Mouse (Mus musculus): ENCODE data around the gene A3galt2.

Gene A3galt2

GRCm38 (mm10) chr4:128793710-128794109 is 38.5 kb downstream of the A3galt2 start:
- DNase-seq (ENCODE audit: low read depth, low spot score): no peak

GRCm38 (mm10) chr4:128794198-128794597 is 39.0 kb downstream of the A3galt2 start:
- no peak for DNase-seq (ENCODE audit: low read depth, low spot score)

GRCm38 (mm10) chr4:128795596-128795995 is 40.4 kb downstream of the A3galt2 start:
- DNase-seq (ENCODE audit: low read depth, low spot score): peak; percentile 49

DNA sequence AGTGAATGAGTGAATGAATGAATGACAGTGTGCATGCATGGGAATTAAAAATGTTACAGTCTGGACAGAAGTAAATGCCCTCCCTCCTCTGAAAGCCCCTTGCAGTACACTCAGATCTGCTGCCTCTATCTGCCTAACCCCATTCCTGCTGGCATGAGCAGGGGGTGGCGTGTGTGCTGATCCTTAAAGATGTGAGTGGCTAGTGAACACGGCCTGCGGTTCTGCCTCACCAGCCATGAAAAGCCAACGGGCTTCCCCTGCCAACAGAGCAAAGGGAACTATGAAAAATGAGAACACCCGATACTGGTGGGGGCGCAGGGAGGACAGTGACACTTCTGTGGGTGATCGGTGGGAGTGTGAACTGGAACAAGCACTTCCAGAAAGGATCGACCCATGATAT is 41.6 kb downstream of the A3galt2 start:
- DNase-seq (ENCODE audit: low read depth, low spot score): no peak

DNA sequence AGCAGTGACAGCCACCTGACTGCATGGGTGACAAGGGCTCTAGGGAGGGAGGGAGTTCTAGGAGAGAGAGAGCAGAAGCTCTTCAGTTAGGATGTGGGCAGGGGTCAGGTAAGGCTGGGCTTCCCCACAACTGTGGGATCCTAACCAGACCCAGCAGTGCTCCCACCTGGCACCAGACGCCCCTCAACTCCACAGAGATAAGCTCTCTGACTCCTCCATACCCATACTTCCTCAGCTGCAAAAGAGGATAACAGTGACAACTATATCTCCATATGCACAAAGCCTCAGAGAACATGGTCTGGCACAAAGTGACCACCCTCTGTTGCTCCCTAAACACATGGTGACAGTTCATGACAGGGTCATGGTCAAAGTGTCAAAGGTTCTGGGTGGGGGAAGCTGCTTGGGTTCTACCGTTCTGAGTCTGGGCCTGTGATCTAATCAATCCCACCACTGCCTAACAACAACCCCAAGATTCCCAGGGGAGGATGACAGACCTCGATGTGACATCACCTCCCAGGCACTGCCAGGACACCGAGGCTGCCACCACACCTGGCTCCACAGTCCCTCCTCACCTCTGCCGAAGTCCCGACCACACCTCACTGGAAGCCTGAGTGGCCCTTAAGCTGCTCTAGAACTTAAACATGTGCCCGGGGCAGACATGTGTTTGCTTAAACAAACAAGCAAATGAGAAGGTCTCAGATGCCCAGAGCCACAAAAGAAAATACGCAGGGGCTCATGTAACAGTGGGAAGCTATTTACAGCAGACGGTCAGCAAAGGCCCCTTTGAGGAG is 46.7 kb downstream of the A3galt2 start:
- DNase-seq (ENCODE audit: low read depth, low spot score): no peak

GRCm38 (mm10) chr4:128803569-128803968 is 48.4 kb downstream of the A3galt2 start:
- no peak for DNase-seq (ENCODE audit: low read depth, low spot score)

DNA sequence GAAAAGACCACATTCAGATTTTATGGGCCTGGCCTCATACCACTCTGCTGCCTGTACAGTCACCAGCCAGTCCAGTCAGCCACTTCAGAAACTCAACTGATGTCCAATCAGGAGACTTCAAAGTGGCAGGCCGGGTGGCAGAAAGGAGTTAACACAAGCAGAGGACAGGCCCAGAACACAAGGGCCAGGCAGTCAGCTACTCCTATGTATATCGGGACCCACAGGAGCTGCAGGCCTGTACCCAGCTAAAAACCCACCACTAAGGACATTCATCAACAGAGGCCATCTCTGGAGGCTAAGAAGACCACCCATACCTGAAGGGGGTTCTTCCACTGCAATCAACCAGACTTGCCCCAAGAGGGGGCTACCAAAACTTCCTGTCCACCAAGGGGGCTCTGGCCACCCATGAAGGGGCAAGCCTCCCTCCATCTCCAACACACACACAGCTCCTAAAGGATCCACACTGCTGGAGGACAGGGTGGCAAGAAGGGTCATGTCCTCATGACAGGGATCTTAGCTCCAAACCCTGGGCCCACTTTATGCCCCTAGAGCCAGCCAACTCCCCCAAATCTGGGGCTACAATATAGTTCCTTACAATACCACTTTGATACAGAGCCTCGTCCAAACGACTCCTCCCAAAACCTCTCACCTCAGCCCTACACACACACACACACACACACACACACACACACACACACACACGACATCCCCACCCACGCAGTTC is 49.4 kb downstream of the A3galt2 start:
- DNase-seq (ENCODE audit: low read depth, low spot score): peak; percentile 29

GRCm38 (mm10) chr4:128805150-128806042 is 50.2 kb downstream of the A3galt2 start:
- DNase-seq (ENCODE audit: low read depth, low spot score): peak; percentile 34

- DNase-seq (ENCODE audit: low read depth, low spot score): no peak
These were observed 51.1 kb downstream of the A3galt2 start, which contains the start of gene Zfp362 for GRCm38 (mm10) chr4:128806043-128806826. Zfp362 (minus strand) TSS chr4:128806045.

DNA sequence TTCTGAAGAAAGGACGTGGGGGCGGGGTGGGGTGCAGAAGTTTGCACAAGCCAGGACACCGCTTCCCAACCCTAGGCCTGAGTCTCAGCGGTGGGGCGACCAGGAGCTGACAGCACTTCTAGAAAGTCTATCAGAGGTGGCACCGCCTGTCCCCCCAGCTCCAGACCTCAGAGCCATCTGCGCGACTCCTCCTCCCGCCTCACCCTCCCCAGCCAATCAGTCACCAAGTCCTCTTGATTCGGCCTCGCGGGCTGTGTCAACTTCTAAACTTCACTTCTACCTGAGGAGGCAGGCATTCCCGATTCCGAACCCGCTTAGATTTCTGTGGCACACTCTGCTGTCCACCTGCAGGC is 51.6 kb downstream of the A3galt2 start:
- DNase-seq (ENCODE audit: low read depth, low spot score): peak; percentile 71

DNA sequence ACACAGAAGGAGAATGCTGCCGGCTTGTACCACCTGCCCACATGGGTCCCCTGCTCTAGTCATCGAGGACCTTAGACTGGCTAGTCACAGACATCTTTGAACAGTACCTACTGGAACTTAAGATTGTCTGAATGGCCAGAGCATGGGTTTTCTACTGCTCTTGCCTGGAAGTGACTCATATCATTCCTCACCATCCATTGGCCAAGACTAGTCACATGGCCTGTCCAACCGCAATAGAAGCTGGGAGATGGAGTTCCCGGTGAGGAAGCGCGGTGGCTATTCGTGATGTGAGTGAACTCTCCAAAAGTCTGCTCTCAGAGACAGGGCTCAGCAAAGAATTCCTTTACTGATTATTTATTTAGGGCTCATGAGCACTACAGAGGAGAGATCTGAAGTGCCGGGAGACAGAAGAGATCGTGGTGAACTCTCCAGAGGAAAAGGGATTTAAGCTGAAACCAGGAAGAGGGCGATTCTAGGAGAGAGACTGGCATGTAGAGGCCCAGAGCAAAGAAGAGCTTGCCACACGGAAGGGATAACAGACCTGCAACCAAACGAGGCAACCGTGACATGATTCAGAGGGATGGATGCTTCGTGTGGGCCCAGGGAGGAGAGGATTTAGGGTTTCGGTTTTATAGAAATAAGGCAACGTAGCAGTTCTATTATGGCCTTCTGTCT is 56.4 kb downstream of the A3galt2 start:
- DNase-seq (ENCODE audit: low read depth, low spot score): peak; percentile 89

DNA sequence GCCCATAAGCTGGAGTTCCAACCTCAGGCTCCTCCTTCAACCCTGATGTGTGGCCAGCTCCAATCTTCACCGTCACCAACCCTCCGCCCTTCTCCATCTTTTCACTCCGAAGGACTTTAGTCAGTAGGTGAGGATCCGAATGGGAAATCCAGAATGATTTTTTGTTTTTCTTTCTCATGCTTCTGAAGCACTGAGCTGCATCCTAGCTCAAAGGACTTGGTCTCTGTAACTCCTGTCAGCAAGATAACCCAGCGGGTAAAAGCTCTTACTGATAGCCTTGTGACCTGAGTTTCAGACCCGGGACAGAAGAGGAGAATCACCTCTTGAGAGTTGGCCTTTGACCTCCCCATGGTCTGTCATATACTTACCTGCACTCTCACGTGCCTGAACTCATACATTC is 61.8 kb downstream of the A3galt2 start:
- DNase-seq (ENCODE audit: low read depth, low spot score): no peak

All from forelimb bud, embryonic 11.5 days (tissue).